Mouse (Mus musculus): ENCODE results near the gene Plxdc1.

The Plxdc1 gene

GRCm38 (mm10) chr11:97985727-97986677 is at the start of gene Plxdc1:
TSS of gene Plxdc1 (minus strand) at chr11:97986444.
- DNase-seq (ENCODE audit: low read depth in 1 of 2, low spot score in 2 of 2): no peak

GRCm38 (mm10) chr11:98035977-98036377 is 49.7 kb upstream of the Plxdc1 start:
- no peak for DNase-seq (ENCODE audit: low read depth in 1 of 2, low spot score in 2 of 2)

- no peak for DNase-seq (ENCODE audit: low read depth in 1 of 2, low spot score in 2 of 2)
Measured at GRCm38 (mm10) chr11:98034840-98035239, 48.6 kb upstream of the Plxdc1 start.

- no peak for DNase-seq (ENCODE audit: low read depth in 1 of 2, low spot score in 2 of 2)
Measured at GRCm38 (mm10) chr11:98034061-98034460, 47.8 kb upstream of the Plxdc1 start.

- DNase-seq (ENCODE audit: low read depth in 1 of 2, low spot score in 2 of 2): peak in 1 of 2 experiments; percentile 56
Measured at GRCm38 (mm10) chr11:98031443-98031770, 45.2 kb upstream of the Plxdc1 start.

GRCm38 (mm10) chr11:98030701-98031442 is 44.6 kb upstream of the Plxdc1 start:
- no peak for DNase-seq (ENCODE audit: low read depth in 1 of 2, low spot score in 2 of 2)

GRCm38 (mm10) chr11:98027785-98028184 is 41.5 kb upstream of the Plxdc1 start:
- no peak for DNase-seq (ENCODE audit: low read depth in 1 of 2, low spot score in 2 of 2)

GRCm38 (mm10) chr11:98027297-98027688 is 41.0 kb upstream of the Plxdc1 start:
- DNase-seq (ENCODE audit: low read depth in 1 of 2, low spot score in 2 of 2): no peak

- peak; percentile 76 to 86 for DNase-seq (ENCODE audit: low read depth in 1 of 2, low spot score in 2 of 2)
Measured at GRCm38 (mm10) chr11:98026570-98027296, 40.5 kb upstream of the Plxdc1 start, which contains the start of gene Rpl19. TSS of gene Rpl19 (plus strand) at chr11:98026710.

- peak in 1 of 2 experiments; percentile 26 for DNase-seq (ENCODE audit: low read depth in 1 of 2, low spot score in 2 of 2)
Measured at GRCm38 (mm10) chr11:98026248-98026569, 40.0 kb upstream of the Plxdc1 start.

GRCm38 (mm10) chr11:98024516-98024915 is 38.3 kb upstream of the Plxdc1 start:
- no peak for DNase-seq (ENCODE audit: low read depth in 1 of 2, low spot score in 2 of 2)

- no peak for DNase-seq (ENCODE audit: low read depth in 1 of 2, low spot score in 2 of 2)
Measured at GRCm38 (mm10) chr11:98022555-98023371, 36.5 kb upstream of the Plxdc1 start, which contains the start of gene Cacnb1. TSS of gene Cacnb1 (minus strand) at chr11:98023034.

- no peak for DNase-seq (ENCODE audit: low read depth in 1 of 2, low spot score in 2 of 2)
Measured at GRCm38 (mm10) chr11:98022253-98022554, 36.0 kb upstream of the Plxdc1 start.

GRCm38 (mm10) chr11:98021565-98022252 is 35.5 kb upstream of the Plxdc1 start:
- DNase-seq (ENCODE audit: low read depth in 1 of 2, low spot score in 2 of 2): no peak

- no peak for DNase-seq (ENCODE audit: low read depth in 1 of 2, low spot score in 2 of 2)
Measured at GRCm38 (mm10) chr11:98021118-98021517, 34.9 kb upstream of the Plxdc1 start.

- DNase-seq (ENCODE audit: low read depth in 1 of 2, low spot score in 2 of 2): no peak
Measured at GRCm38 (mm10) chr11:98020710-98021109, 34.5 kb upstream of the Plxdc1 start.

- DNase-seq (ENCODE audit: low read depth in 1 of 2, low spot score in 2 of 2): no peak
Measured at GRCm38 (mm10) chr11:98019883-98020610, 33.8 kb upstream of the Plxdc1 start.

GRCm38 (mm10) chr11:98018858-98019641 is 32.8 kb upstream of the Plxdc1 start:
- DNase-seq (ENCODE audit: low read depth in 1 of 2, low spot score in 2 of 2): no peak

GRCm38 (mm10) chr11:98018222-98018621 is 32.0 kb upstream of the Plxdc1 start:
- no peak for DNase-seq (ENCODE audit: low read depth in 1 of 2, low spot score in 2 of 2)
